In genomic region chr5:122994910-122995309, GRCm38 (mm10) we compare ENCODE assay signal across 11 mouse cellular contexts. TPM values are rescaled to one million over a fixed set of nuclear protein-coding genes. Genes with fewer than 3 reads are reported as not detected.
DNase-seq lines count a peak whose midpoint lies in the region; ATAC-seq and TF ChIP-seq lines count a peak whose summit lies in the region.
"Had no signal": no experiment of that assay in that cellular context is flagged by ENCODE, and none has a peak within 500 bp of the region (broad histone marks: within the 10 kb centered on the region; RNA-seq: fewer than 3 reads in every experiment).

No protein-coding gene starts in this region.

- H3K4me2 ChIP-seq in kidney, postnatal 0 days (ENCODE audit: low read length): no peak overlapping the region
- H3K4me2 ChIP-seq in CH12.LX (ENCODE audit: insufficient read depth, low read depth, poor library complexity, severe bottlenecking): peak overlapping the region; percentile 35
- no peak overlapping the region for H3K4me2 ChIP-seq in intestine, embryonic 15.5 days (replicated peaks)

- dilution Hi-C loops in CH12.LX (cut with MboI; ENCODE audit: extremely low pct_ligation_motif_present, extremely low pct_unique_long_range_greater_than_20kb, low sequenced_read_pairs): no loop called here

- TF ChIP-seq EP300 in CH12.LX (IDR thresholded peaks at IDR 0.05; ENCODE audit: low read length): no peak

- H3K36me3 ChIP-seq in kidney, postnatal 0 days (ENCODE audit: insufficient read depth, low read length): 0 out of 2 replicates have a peak, but pooled peaks cover 3% of the 10 kb centered on the region
- H3K36me3 ChIP-seq in kidney, adult 2 months (ENCODE audit: control insufficient read depth, insufficient read depth, low read length): no peaks in the 10 kb centered on the region
- H3K36me3 ChIP-seq in CH12.LX (replicated peaks in 1 of 2; ENCODE audit: control insufficient read depth in 1 of 2, insufficient read depth in 1 of 2, low read length in 1 of 2): peaks cover 0 to 15% of the 10 kb centered on the region in 2 experiments
- no peaks in the 10 kb centered on the region for H3K36me3 ChIP-seq in intestine, embryonic 15.5 days

- no peak for TF ChIP-seq RAD21 in CH12.LX (IDR thresholded peaks at IDR 0.05; ENCODE audit: low read depth, low read length)

- H3K79me2 ChIP-seq in CH12.LX (replicated peaks; ENCODE audit: control insufficient read depth, extremely low read depth, insufficient read depth, poor library complexity, severe bottlenecking): peaks cover 16% of the 10 kb centered on the region

- H3K27ac ChIP-seq in gastrocnemius, adult 2 months: peak overlapping the region; percentile 72
- H3K27ac ChIP-seq in kidney, postnatal 0 days: no peak overlapping the region
- H3K27ac ChIP-seq in kidney, adult 2 months (ENCODE audit: insufficient read depth, low read depth, low read length): no peak overlapping the region
- H3K27ac ChIP-seq in CH12.LX (ENCODE audit: insufficient read depth, low read depth): peak overlapping the region; percentile 53; the same call in 1 of the 2 replicates
- H3K27ac ChIP-seq in intestine, embryonic 15.5 days: no peak overlapping the region

- peak overlapping the region; percentile 71 for H3K4me3 ChIP-seq in gastrocnemius, adult 2 months
- H3K4me3 ChIP-seq in kidney, postnatal 0 days (replicated peaks; ENCODE audit: low read depth, low read length): no peak overlapping the region
- H3K4me3 ChIP-seq in kidney, adult 2 months (ENCODE audit: insufficient read depth, low read depth, low read length): no peak overlapping the region
- H3K4me3 ChIP-seq in CH12.LX (replicated peaks in 1 of 3; ENCODE audit: low read depth in 2 of 3, low read length in 2 of 3, poor library complexity in 1 of 3): peak overlapping the region in 1 of 3 experiments; percentile 10
- no peak overlapping the region for H3K4me3 ChIP-seq in intestine, embryonic 15.5 days (replicated peaks)

- no peaks in the 10 kb centered on the region for H3K9me3 ChIP-seq in kidney, postnatal 0 days (replicated peaks; ENCODE audit: low read length)
- no peaks in the 10 kb centered on the region for H3K9me3 ChIP-seq in CH12.LX (replicated peaks; ENCODE audit: low read length)
- no peaks in the 10 kb centered on the region for H3K9me3 ChIP-seq in intestine, embryonic 15.5 days

- no peak overlapping the region for H3K9ac ChIP-seq in kidney, postnatal 0 days (ENCODE audit: low read depth, low read length)
- H3K9ac ChIP-seq in CH12.LX (ENCODE audit: insufficient read depth, low read depth): peak overlapping the region; percentile 33
- no peak overlapping the region for H3K9ac ChIP-seq in intestine, embryonic 15.5 days

- ATAC-seq in kidney, postnatal 0 days (replicated peaks; ENCODE audit: low FRiP score, low read depth): no peak
- peak; percentile 9; the same call in 1 of the 2 replicates for ATAC-seq in intestine, embryonic 15.5 days
- ATAC-seq in megakaryocyte, adult 5-6 weeks (ENCODE audit: poor library complexity, severe bottlenecking): no peak

- peaks cover 16% of the 10 kb centered on the region for H3K4me1 ChIP-seq in kidney, postnatal 0 days (replicated peaks; ENCODE audit: insufficient read depth, low read length)
- H3K4me1 ChIP-seq in kidney, adult 2 months (ENCODE audit: control insufficient read depth, insufficient read depth, low read length): no peaks in the 10 kb centered on the region
- peaks cover 13 to 74% of the 10 kb centered on the region in 2 experiments for H3K4me1 ChIP-seq in CH12.LX (ENCODE audit: control insufficient read depth in 1 of 2, insufficient read depth in 2 of 2)
- H3K4me1 ChIP-seq in intestine, embryonic 15.5 days (replicated peaks): peaks cover 12% of the 10 kb centered on the region

- intact Hi-C loops in gastrocnemius, adult 2 months (cut with DNase I): no loop called here

- no peaks in the 10 kb centered on the region for H3K27me3 ChIP-seq in kidney, postnatal 0 days (ENCODE audit: insufficient read depth, low read length)
- H3K27me3 ChIP-seq in kidney, adult 2 months (replicated peaks; ENCODE audit: control insufficient read depth, insufficient read depth, low read length): no peaks in the 10 kb centered on the region
- no peaks in the 10 kb centered on the region for H3K27me3 ChIP-seq in CH12.LX (replicated peaks)
- no peaks in the 10 kb centered on the region for H3K27me3 ChIP-seq in intestine, embryonic 15.5 days (replicated peaks)

- 0% methylated on average over 1 of the region's 1 CpGs for WGBS in kidney, postnatal 0 days
- 15% methylated on average over 1 of the region's 1 CpGs for WGBS in kidney, adult 2 months
- WGBS in intestine, embryonic 15.5 days: 0% methylated on average over 1 of the region's 1 CpGs

- TF ChIP-seq CTCF in gastrocnemius, adult 2 months (IDR thresholded peaks at IDR 0.05): no peak
- no peak for TF ChIP-seq CTCF in kidney, postnatal 0 days (IDR thresholded peaks at IDR 0.05; ENCODE audit: low read depth)
- TF ChIP-seq CTCF in kidney, adult 2 months (conservative IDR thresholded peaks at IDR 0.05; ENCODE audit: insufficient read depth, insufficient read length, low read depth, low read length): no peak
- no peak for TF ChIP-seq CTCF in CH12.LX (conservative IDR thresholded peaks at IDR 0.05 in 1 of 2, IDR thresholded peaks at IDR 0.05 in 1 of 2; ENCODE audit: low read depth in 2 of 2, low read length in 2 of 2)

- in situ Hi-C loops in CH12.LX (cut with MboI; ENCODE audit: low pct_ligation_motif_present, low pct_unique_long_range_greater_than_20kb, low sequenced_read_pairs): no loop called here

- TF ChIP-seq POLR2A in kidney, adult 2 months (IDR thresholded peaks at IDR 0.05; ENCODE audit: low read depth, low read length): no peak
- no peak for TF ChIP-seq POLR2A in CH12.LX (IDR thresholded peaks at IDR 0.05; ENCODE audit: low read depth, low read length)

- no peak for DNase-seq in gastrocnemius, adult 2 months
- DNase-seq in gastrocnemius, postnatal 4 days (ENCODE audit: low spot score in 2 of 2): no peak
- peak; percentile 35 for DNase-seq in kidney, postnatal 0 days (ENCODE audit: low spot score)
- no peak for DNase-seq in kidney, adult 2 months
- DNase-seq in CH12.LX (ENCODE audit: extremely low read depth): no peak
- no peak for DNase-seq in spleen, adult 18-20 months

TF ChIP-seq in CH12.LX, 34 proteins besides CTCF, POLR2A, EP300 and RAD21:
- TF ChIP-seq GABPA (IDR thresholded peaks at IDR 0.05; ENCODE audit: insufficient replicate concordance, low read depth, low read length) (no peak), E2F4 (IDR thresholded peaks at IDR 0.05; ENCODE audit: insufficient replicate concordance, low read depth, low read length) (no peak), ZNF384 (IDR thresholded peaks at IDR 0.05; ENCODE audit: low read depth, low read length) (peak; percentile 75), TCF12 (IDR thresholded peaks at IDR 0.05; ENCODE audit: low read depth, low read length) (no peak), PAX5 (IDR thresholded peaks at IDR 0.05; ENCODE audit: low read length) (no peak), MYC (IDR thresholded peaks at IDR 0.05; ENCODE audit: low read depth, low read length) (no peak), MAFK (IDR thresholded peaks at IDR 0.05; ENCODE audit: insufficient replicate concordance, low read length) (no peak; the same call in 1 of the 2 replicates), MAX (IDR thresholded peaks at IDR 0.05; ENCODE audit: low read length) (no peak), IRF4 (IDR thresholded peaks at IDR 0.05; ENCODE audit: low read depth, low read length) (0 out of 2 replicates have a peak, but pooled peaks have one; percentile 17), JUN (IDR thresholded peaks at IDR 0.05; ENCODE audit: insufficient read depth, low read depth, low read length) (no peak), POLR2AphosphoS2 (IDR thresholded peaks at IDR 0.05; ENCODE audit: low read depth, low read length) (no peak), MAZ (IDR thresholded peaks at IDR 0.05; ENCODE audit: low read depth, low read length) (no peak), USF2 (conservative IDR thresholded peaks at IDR 0.05; ENCODE audit: low read depth, low read length) (no peak), CHD2 (IDR thresholded peaks at IDR 0.05; ENCODE audit: low read length) (no peak), BHLHE40 (IDR thresholded peaks at IDR 0.05; ENCODE audit: low read depth, low read length) (no peak), ZC3H11A (IDR thresholded peaks at IDR 0.05; ENCODE audit: low read depth, low read length) (no peak)

RNA-seq across cellular contexts. Expression of gene Kdm2b, which starts 5.3 kb away (rescaled TPM):
- total RNA-seq in gastrocnemius, adult 2 months (2021): 10 to 100 TPM; 11.5 to 13.3 TPM
- 10 to 100 TPM; 26.0 to 31.7 TPM for total RNA-seq in gastrocnemius, postnatal 4 days (2021)
- polyA plus RNA-seq in kidney, postnatal 0 days (2015; fragmentation: Nextera tagmentation; extraction: Ambion mirVana): 62.5 and 66.1 TPM in 2 replicates
- 9.6 and 10.9 TPM in 2 replicates for polyA plus RNA-seq in kidney, adult 2 months (2012; rRNA removed)
- 80.1 and 87.1 TPM in 2 replicates for total RNA-seq in CH12.LX (2012; rRNA removed)
- total RNA-seq in CH12.LX (2014; rRNA removed): 69.3 and 76.7 TPM in 2 replicates
- polyA plus RNA-seq in CH12.LX (2012; ENCODE audit: insufficient read length, low read depth): 120 and 138 TPM in 2 replicates
- polyA plus RNA-seq in intestine, embryonic 15.5 days (2015; fragmentation: Nextera tagmentation; extraction: Ambion mirVana): 27.2 and 29.4 TPM in 2 replicates
- 29.1 and 38.3 TPM in 2 replicates for total RNA-seq in megakaryocyte, adult 5-6 weeks (2015)
- total RNA-seq in megakaryocyte, adult 5-6 weeks (2017): 31.6 and 38.6 TPM in 2 replicates

RNA-seq across cellular contexts. Expression of gene Orai1, which starts 20.0 kb away (rescaled TPM):
- 10 to 100 TPM; 32.1 to 38.7 TPM for total RNA-seq in gastrocnemius, adult 2 months (2021)
- total RNA-seq in gastrocnemius, postnatal 4 days (2021): 10 to 100 TPM; 46.2 to 53.8 TPM
- polyA plus RNA-seq in kidney, postnatal 0 days (2015; fragmentation: Nextera tagmentation; extraction: Ambion mirVana): 22.5 and 23.4 TPM in 2 replicates
- 63.2 and 90.6 TPM in 2 replicates for polyA plus RNA-seq in kidney, adult 2 months (2012; rRNA removed)
- 17.8 and 18.6 TPM in 2 replicates for total RNA-seq in CH12.LX (2012; rRNA removed)
- 14.6 and 17.4 TPM in 2 replicates for total RNA-seq in CH12.LX (2014; rRNA removed)
- 23.1 and 27.7 TPM in 2 replicates for polyA plus RNA-seq in CH12.LX (2012; ENCODE audit: insufficient read length, low read depth)
- polyA plus RNA-seq in intestine, embryonic 15.5 days (2015; fragmentation: Nextera tagmentation; extraction: Ambion mirVana): 18.9 and 19.3 TPM in 2 replicates
- total RNA-seq in megakaryocyte, adult 5-6 weeks (2015): 80.5 and 87.4 TPM in 2 replicates
- total RNA-seq in megakaryocyte, adult 5-6 weeks (2017): 21.0 and 21.8 TPM in 2 replicates

RNA-seq across cellular contexts. Expression of gene Morn3, which starts 51.9 kb away (rescaled TPM):
- not detected for total RNA-seq in gastrocnemius, adult 2 months (2021)
- not detected for total RNA-seq in gastrocnemius, postnatal 4 days (2021)
- polyA plus RNA-seq in kidney, postnatal 0 days (2015; fragmentation: Nextera tagmentation; extraction: Ambion mirVana): 0.46 TPM in 1 of 2 replicates, not detected in the other
- 0.06 and 0.08 TPM in 2 replicates for polyA plus RNA-seq in kidney, adult 2 months (2012; rRNA removed)
- total RNA-seq in CH12.LX (2012; rRNA removed) (not detected in 2 replicates), CH12.LX (2014; rRNA removed) (not detected in 2 replicates)
- polyA plus RNA-seq in CH12.LX (2012; ENCODE audit: insufficient read length, low read depth): not detected in 2 replicates
- polyA plus RNA-seq in intestine, embryonic 15.5 days (2015; fragmentation: Nextera tagmentation; extraction: Ambion mirVana): 0.45 TPM in 1 of 2 replicates, not detected in the other
- not detected in 2 replicates for total RNA-seq in megakaryocyte, adult 5-6 weeks (2015)
- not detected in 2 replicates for total RNA-seq in megakaryocyte, adult 5-6 weeks (2017)
- total RNA-seq: layer of hippocampus, postnatal 36 days; monocyte, adult 5-6 weeks had no signal
- polyA plus RNA-seq: erythroblast, embryonic 14.5 days had no signal

Comparison
In these comparisons a context has a peak if more than half of its experiments do, and no peak if none do; other contexts are left out.
1. H3K27ac ChIP-seq: peak in gastrocnemius, adult 2 months (single experiment) and CH12.LX (single experiment); none in kidney, postnatal 0 days (single experiment), kidney, adult 2 months (single experiment) and intestine, embryonic 15.5 days (single experiment).